Mouse (Mus musculus) gastrocnemius, adult 18-20 months (tissue): ENCODE measurements around the gene Cyp39a1. TPM values are rescaled to one million over a fixed set of nuclear protein-coding genes. Genes with fewer than 3 reads are reported as not detected.

Experiments used
- DNase-seq: peaks from one replicate; pipeline ENCODE4 v3.0.0; 2021; ENCODE audit warnings: low spot score
- total RNA-seq, 2 experiments: library from RNA; stranded (reverse); gene quantifications; 2 replicates each; pipeline ENCODE4 v1.2.3; 2021

Cyp39a1 gene
- total RNA-seq, 2 experiments from 2014 or later = 3.1 to 3.8 TPM

- no peak for DNase-seq
Measured at GRCm38 (mm10) chr17:43677317-43677716, 10.1 kb downstream of the Cyp39a1 start.

- no peak for DNase-seq
Measured at GRCm38 (mm10) chr17:43684086-43684485, 16.9 kb downstream of the Cyp39a1 start.

- peak; percentile 26 for DNase-seq
Measured at GRCm38 (mm10) chr17:43684638-43685037, 17.4 kb downstream of the Cyp39a1 start.

- no peak for DNase-seq
Measured at GRCm38 (mm10) chr17:43689591-43689990, 22.4 kb downstream of the Cyp39a1 start.

- peak; percentile 76 for DNase-seq
Measured at GRCm38 (mm10) chr17:43698997-43699649, 31.9 kb downstream of the Cyp39a1 start.

GRCm38 (mm10) chr17:43701060-43701459 lies 33.8 kb downstream of the Cyp39a1 start:
- peak; percentile 61 for DNase-seq

- DNase-seq = no peak
Measured at GRCm38 (mm10) chr17:43704216-43704930, 37.1 kb downstream of the Cyp39a1 start.

GRCm38 (mm10) chr17:43706749-43707148 lies 39.5 kb downstream of the Cyp39a1 start:
- DNase-seq = no peak

GRCm38 (mm10) chr17:43707254-43707653 lies 40.0 kb downstream of the Cyp39a1 start:
- DNase-seq = peak; percentile 52

- no peak for DNase-seq
Measured at GRCm38 (mm10) chr17:43711557-43712352, 44.5 kb downstream of the Cyp39a1 start.

GRCm38 (mm10) chr17:43714191-43714590 lies 47.0 kb downstream of the Cyp39a1 start:
- DNase-seq = no peak

GRCm38 (mm10) chr17:43716601-43717000 lies 49.4 kb downstream of the Cyp39a1 start:
- DNase-seq = no peak

GRCm38 (mm10) chr17:43719401-43719800 lies 52.2 kb downstream of the Cyp39a1 start:
- no peak for DNase-seq

GRCm38 (mm10) chr17:43724480-43724879 lies 57.3 kb downstream of the Cyp39a1 start:
- DNase-seq = no peak

- DNase-seq = no peak
Measured at GRCm38 (mm10) chr17:43731327-43731726, 64.1 kb downstream of the Cyp39a1 start.

- no peak for DNase-seq
Measured at GRCm38 (mm10) chr17:43731976-43732375, 64.8 kb downstream of the Cyp39a1 start.

- DNase-seq = no peak
Measured at GRCm38 (mm10) chr17:43734252-43734651, 67.0 kb downstream of the Cyp39a1 start.

- DNase-seq = no peak
Measured at GRCm38 (mm10) chr17:43743933-43744332, 76.7 kb downstream of the Cyp39a1 start.

- DNase-seq = no peak
Measured at GRCm38 (mm10) chr17:43744425-43744824, 77.2 kb downstream of the Cyp39a1 start.

GRCm38 (mm10) chr17:43751146-43751545 lies 83.9 kb downstream of the Cyp39a1 start:
- no peak for DNase-seq

- no peak for DNase-seq
Measured at GRCm38 (mm10) chr17:43752811-43753210, 85.6 kb downstream of the Cyp39a1 start.

GRCm38 (mm10) chr17:43754687-43755086 lies 87.5 kb downstream of the Cyp39a1 start:
- DNase-seq = peak; percentile 33
